Mouse (Mus musculus) midbrain, embryonic 14.5 days (tissue): ENCODE data around the gene Lcp1. TPM values are rescaled to one million over a fixed set of nuclear protein-coding genes. Genes with fewer than 3 reads are reported as not detected.

Experiments used
- ATAC-seq: fragments of 200-750 bp; cut with Nextera tagmentation; 2 replicates; pipeline ENCODE4 v1.8.0; 2017; ENCODE audit warnings: moderate number of reproducible peaks, moderate library complexity; ENCODE audit not compliant: low FRiP score, low TSS enrichment
- DNase-seq: peaks from one replicate; pipeline ENCODE4 v3.0.0-alpha.2; 2015
- H3K27ac ChIP-seq: fragments of 300-500 bp; sonication (generic); replicated peaks from 2 replicates; pipeline ENCODE4 v1.5.1; 2014; ENCODE audit warnings: mild to moderate bottlenecking, low read depth, low read length, moderate library complexity
- H3K27me3 ChIP-seq: fragments of 300-500 bp; sonication (generic); 2 replicates; pipeline ENCODE4 v1.6.1; 2014; ENCODE audit warnings: low read length, control low read depth, mixed read lengths; ENCODE audit not compliant: control insufficient read depth, insufficient read depth
- H3K36me3 ChIP-seq: fragments of 300-500 bp; sonication (generic); 2 replicates; pipeline ENCODE4 v1.6.1; 2014; ENCODE audit warnings: low read length, control low read depth; ENCODE audit not compliant: control insufficient read depth, insufficient read depth
- H3K4me1 ChIP-seq: fragments of 300-500 bp; sonication (generic); 2 replicates; pipeline ENCODE4 v1.6.1; 2014; ENCODE audit warnings: mild to moderate bottlenecking, antibody characterized with exemption, low read length, control low read depth; ENCODE audit not compliant: control insufficient read depth, insufficient read depth
- H3K4me2 ChIP-seq: fragments of 300-500 bp; sonication (generic); 2 replicates; pipeline ENCODE4 v1.6.1; 2014; ENCODE audit warnings: mild to moderate bottlenecking, low read length, moderate library complexity
- H3K4me3 ChIP-seq: fragments of 300-500 bp; sonication (generic); replicated peaks from 2 replicates; pipeline ENCODE4 v1.5.1; 2014; ENCODE audit warnings: low read depth, low read length
- H3K9ac ChIP-seq: fragments of 300-500 bp; sonication (generic); replicated peaks from 2 replicates; pipeline ENCODE4 v1.6.1; 2014; ENCODE audit warnings: mild to moderate bottlenecking, low read length, moderate library complexity
- H3K9me3 ChIP-seq: fragments of 300-500 bp; sonication (generic); 2 replicates; pipeline ENCODE4 v1.6.1; 2016; ENCODE audit warnings: low read length, control low read depth, mixed read lengths; ENCODE audit not compliant: control insufficient read depth
- WGBS: fragments of 180-500 bp; shearing (Covaris S2); extraction: QIAGEN DNeasy Blood & Tissue Kit; methylation state at CpG from one replicate; pipeline ENCODE4 v1.1.7; 2014; 5-methylcytosine and 5-hydroxymethylcytosine counted together
- polyA plus RNA-seq: library from polyadenylated mRNA; unstranded; fragments of >200 nt; fragmentation: Nextera tagmentation; extraction: Ambion mirVana; gene quantifications from 2 replicates; pipeline ENCODE4 v1.2.1, GENCODE M21; 2014

Gene Lcp1
- polyA plus RNA-seq, 1 experiment from 2014 or later: 19.0 TPM

- DNase-seq (no peak), ATAC-seq (no peak)
- H3K9ac ChIP-seq: no peak overlapping the region
- H3K4me2 ChIP-seq: no peak overlapping the region
- no peak overlapping the region for H3K4me3 ChIP-seq
- no peaks in the 10 kb centered on the region for H3K9me3 ChIP-seq
- no peaks in the 10 kb centered on the region for H3K27me3 ChIP-seq
- no peaks in the 10 kb centered on the region for H3K36me3 ChIP-seq
- no peak overlapping the region for H3K27ac ChIP-seq
- peaks cover 14% of the 10 kb centered on the region; the same call in 1 of the 2 replicates for H3K4me1 ChIP-seq
- 95% methylated on average over 5 of the region's 5 CpGs for WGBS
These were observed 102.2 kb downstream of the Lcp1 start for GRCm38 (mm10) chr14:75233070-75233469.

DNA sequence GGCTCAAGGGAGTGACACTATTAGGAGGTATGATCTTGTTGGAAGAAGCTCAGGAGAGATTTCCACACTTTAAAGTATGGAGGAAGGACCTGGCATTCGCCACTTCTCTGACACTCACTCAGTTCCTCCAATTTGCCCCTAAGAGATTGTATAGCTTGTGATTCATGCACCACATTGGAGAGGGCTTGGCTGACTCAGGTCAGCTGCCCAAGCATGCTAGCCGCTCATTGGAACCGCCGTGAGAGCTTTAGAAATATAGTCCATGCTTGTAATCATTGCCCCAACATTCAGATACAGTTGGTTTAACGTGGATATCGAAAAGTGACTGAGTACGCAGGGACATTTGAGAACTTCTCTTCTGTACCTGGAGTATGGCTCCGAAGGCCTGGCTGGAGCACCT is 104.7 kb downstream of the Lcp1 start:
- Histone ChIP-seq H3K4me2 (peak overlapping the region; percentile 41), H3K27me3 (no peaks in the 10 kb centered on the region), H3K9me3 (no peaks in the 10 kb centered on the region), H3K4me1 (peaks cover 14% of the 10 kb centered on the region; the same call in 1 of the 2 replicates), H3K4me3 (no peak overlapping the region), H3K27ac (0 out of 2 replicates have a peak overlapping the region, but pooled peaks have one; percentile 5), H3K36me3 (no peaks in the 10 kb centered on the region), H3K9ac (no peak overlapping the region)
- 68% methylated on average over 8 of the region's 8 CpGs for WGBS
- ATAC-seq (no peak), DNase-seq (no peak)

DNA sequence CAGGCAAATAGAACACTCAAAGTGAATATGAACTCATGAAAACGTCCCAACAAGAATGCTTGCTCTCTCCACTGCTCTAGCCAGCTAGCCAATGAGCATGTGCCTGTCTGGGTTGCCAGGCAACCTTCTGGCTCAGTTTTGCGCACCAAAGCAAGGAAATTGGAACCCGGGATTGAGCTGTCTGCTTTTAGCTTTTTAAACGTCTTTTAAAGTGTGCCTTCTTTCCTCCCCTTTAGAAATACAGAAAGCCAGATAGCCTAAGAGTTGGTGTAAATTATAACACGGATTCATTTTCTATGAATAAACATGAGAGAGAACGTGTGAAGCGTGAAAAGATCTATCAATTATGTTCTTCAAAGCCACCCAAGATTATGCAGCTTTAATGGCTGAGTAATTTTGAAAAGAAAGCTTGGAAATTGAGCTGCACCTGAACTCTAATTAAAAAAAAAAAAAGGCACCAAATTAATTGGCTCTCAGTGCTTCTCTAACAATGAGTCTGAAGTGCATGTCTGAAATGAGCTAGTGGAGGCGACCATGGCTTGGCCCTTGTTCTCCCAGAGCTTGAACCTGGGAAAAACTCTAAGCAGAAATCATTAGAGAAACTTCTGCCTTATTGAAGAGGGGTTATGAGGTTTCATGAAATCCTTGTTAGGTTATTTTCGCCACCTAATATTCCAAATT is 105.2 kb downstream of the Lcp1 start:
- Histone ChIP-seq H3K27ac (peak overlapping the region; percentile 28; the same call in 1 of the 2 replicates), H3K27me3 (no peaks in the 10 kb centered on the region), H3K36me3 (no peaks in the 10 kb centered on the region), H3K4me2 (peak overlapping the region; percentile 41), H3K9me3 (no peaks in the 10 kb centered on the region), H3K4me3 (no peak overlapping the region), H3K4me1 (peaks cover 14% of the 10 kb centered on the region; the same call in 1 of the 2 replicates), H3K9ac (no peak overlapping the region)
- DNase-seq (peak; percentile 82), ATAC-seq (peak; percentile 87)
- 16% methylated on average over 9 of the region's 9 CpGs for WGBS

GRCm38 (mm10) chr14:75236636-75237003 is 105.7 kb downstream of the Lcp1 start:
- DNase-seq (no peak), ATAC-seq (no peak)
- Histone ChIP-seq H3K27me3 (no peaks in the 10 kb centered on the region), H3K27ac (peak overlapping the region; percentile 28; the same call in 1 of the 2 replicates), H3K9ac (no peak overlapping the region), H3K36me3 (no peaks in the 10 kb centered on the region), H3K9me3 (no peaks in the 10 kb centered on the region), H3K4me2 (no peak overlapping the region), H3K4me1 (peaks cover 14% of the 10 kb centered on the region; the same call in 1 of the 2 replicates), H3K4me3 (no peak overlapping the region)
- 66% methylated on average over 4 of the region's 4 CpGs for WGBS

- no peaks in the 10 kb centered on the region for H3K36me3 ChIP-seq
- H3K9ac ChIP-seq: no peak overlapping the region
- 76% methylated on average over 8 of the region's 8 CpGs for WGBS
- peaks cover 14% of the 10 kb centered on the region; the same call in 1 of the 2 replicates for H3K4me1 ChIP-seq
- no peaks in the 10 kb centered on the region for H3K9me3 ChIP-seq
- DNase-seq (no peak), ATAC-seq (no peak)
- no peak overlapping the region for H3K4me2 ChIP-seq
- no peak overlapping the region for H3K4me3 ChIP-seq
- no peaks in the 10 kb centered on the region for H3K27me3 ChIP-seq
- no peak overlapping the region for H3K27ac ChIP-seq
These were observed 106.2 kb downstream of the Lcp1 start for GRCm38 (mm10) chr14:75237096-75237495.

DNA sequence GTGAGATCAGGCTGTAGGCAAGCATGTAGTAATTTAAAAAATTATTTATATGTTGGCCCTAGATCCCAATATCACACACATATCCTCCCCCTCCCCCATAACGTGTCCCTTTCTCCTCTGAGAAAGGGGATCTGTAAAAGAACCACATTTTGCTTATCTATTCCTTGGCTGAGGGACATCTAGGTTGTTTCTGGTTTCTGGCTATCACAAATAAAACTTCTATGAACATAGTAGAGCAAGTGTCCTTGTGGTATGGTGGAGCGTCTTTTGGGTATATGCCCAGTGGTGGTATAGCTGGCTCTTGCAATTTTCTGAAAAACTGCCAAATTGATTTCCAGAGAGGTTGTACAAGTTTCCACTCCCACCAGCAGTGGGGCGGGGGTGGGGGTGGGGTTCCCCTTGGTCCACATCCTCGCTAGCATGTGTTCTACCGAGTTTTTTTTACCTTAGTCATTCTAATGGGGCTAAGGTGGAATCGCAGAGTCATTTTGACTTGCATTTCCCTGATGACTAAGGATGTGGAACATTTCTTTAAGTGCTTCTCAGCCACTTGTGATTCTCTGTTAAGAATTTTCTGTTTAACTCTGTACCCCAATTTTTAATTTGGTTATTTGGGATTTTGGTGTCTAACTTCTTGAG is 107.3 kb downstream of the Lcp1 start:
- ATAC-seq: no peak
- Histone ChIP-seq H3K9ac (no peak overlapping the region), H3K27me3 (no peaks in the 10 kb centered on the region), H3K4me2 (no peak overlapping the region), H3K9me3 (no peaks in the 10 kb centered on the region), H3K4me3 (no peak overlapping the region), H3K36me3 (no peaks in the 10 kb centered on the region), H3K4me1 (peaks cover 14% of the 10 kb centered on the region; the same call in 1 of the 2 replicates), H3K27ac (no peak overlapping the region)
- 85% methylated on average over 6 of the region's 6 CpGs for WGBS
- no peak for DNase-seq

GRCm38 (mm10) chr14:75242087-75242486 is 111.2 kb downstream of the Lcp1 start, which contains the start of gene Cpb2:
Cpb2 (plus strand) TSS chr14:75242287.
- no peak within 1 kb of the TSS for H3K4me2 ChIP-seq
- no peaks in the 10 kb centered on the region for H3K27me3 ChIP-seq
- H3K27ac ChIP-seq: no peak within 1 kb of the TSS
- H3K4me1 ChIP-seq: no peaks in the 10 kb centered on the region
- no peak for DNase-seq
- WGBS: 95% methylated on average over 5 of the region's 5 CpGs
- H3K9me3 ChIP-seq: no peaks in the 10 kb centered on the region
- no peak within 1 kb of the TSS for H3K4me3 ChIP-seq
- no peaks in the 10 kb centered on the region for H3K36me3 ChIP-seq
- no peak for ATAC-seq
- no peak within 1 kb of the TSS for H3K9ac ChIP-seq

- no peak for DNase-seq
- no peaks in the 10 kb centered on the region for H3K9me3 ChIP-seq
- H3K4me3 ChIP-seq: no peak overlapping the region
- H3K27ac ChIP-seq: no peak overlapping the region
- no peak overlapping the region for H3K4me2 ChIP-seq
- no peak overlapping the region for H3K9ac ChIP-seq
- H3K4me1 ChIP-seq: no peaks in the 10 kb centered on the region
- no peaks in the 10 kb centered on the region for H3K27me3 ChIP-seq
- ATAC-seq: no peak
- no peaks in the 10 kb centered on the region for H3K36me3 ChIP-seq
- WGBS: 80% methylated on average over 11 of the region's 11 CpGs
These were observed 115.4 kb downstream of the Lcp1 start for GRCm38 (mm10) chr14:75246024-75247000.
